Mouse (Mus musculus) heart, postnatal 36 days (tissue): ENCODE measurements at regions not wholly inside any gene's neighbourhood (a gene's known extent, or its start where the extent isn't known, plus 50 kb on each side); places are given as distances from the start of the nearest gene placed in this dataset.
"Not testable (repeated sequence)": the region's sequence is repeated elsewhere in the genome, so short reads cannot be mapped to it uniquely, and the experiment has no call there.

Source experiments
- DNase-seq, 2 experiments: peaks; one replicate each; pipeline ENCODE4 v3.0.0; 2021 to 2022
- intact Hi-C: fragments of 180-260 bp; cut with DNase I; formaldehyde crosslinking; loops from one replicate; pipeline ENCODE4 v1.15.1; 2025

DNA sequence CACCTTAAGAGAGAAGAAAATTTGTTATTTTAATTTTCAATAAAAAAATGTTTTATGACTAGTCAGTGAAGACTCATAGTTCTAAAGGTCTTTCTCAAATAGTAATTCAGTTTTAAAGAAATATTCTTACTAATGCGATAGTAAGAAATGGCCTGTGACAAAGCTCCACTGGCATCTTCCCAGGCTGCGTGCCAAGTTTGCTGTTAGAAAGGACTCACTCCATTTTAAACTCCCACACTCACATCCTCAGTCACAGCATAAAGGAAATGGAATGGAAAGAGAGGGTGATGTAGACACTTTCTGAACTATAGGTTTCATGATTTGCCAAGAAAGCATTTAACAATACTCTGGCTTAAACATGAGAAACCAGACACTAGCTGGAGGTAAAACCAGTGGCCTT, 436.6 kb downstream of the Mei4 start:
- DNase-seq, result no peak
- intact Hi-C loops, result no loop called here

DNA sequence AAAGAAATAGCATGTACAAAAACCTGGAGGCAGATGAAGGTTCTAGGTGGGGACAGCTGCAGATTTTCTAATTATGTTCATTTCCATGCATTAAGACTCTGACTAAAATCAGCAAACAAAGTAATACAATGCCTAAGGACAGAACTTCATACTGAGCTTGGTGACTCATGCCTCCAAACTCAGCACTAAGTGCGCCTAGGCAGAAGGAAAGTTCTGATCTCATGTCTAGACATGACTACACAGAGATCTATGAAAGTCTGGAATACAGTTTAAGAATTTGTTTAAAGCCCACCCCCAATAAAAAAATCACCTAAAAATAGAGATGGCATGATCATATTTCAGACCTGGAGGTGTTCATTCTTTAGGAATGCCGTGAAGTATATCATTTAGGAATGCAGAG, 442.8 kb downstream of the Mei4 start:
- intact Hi-C loops, result no loop called here
- no peak for DNase-seq

DNA sequence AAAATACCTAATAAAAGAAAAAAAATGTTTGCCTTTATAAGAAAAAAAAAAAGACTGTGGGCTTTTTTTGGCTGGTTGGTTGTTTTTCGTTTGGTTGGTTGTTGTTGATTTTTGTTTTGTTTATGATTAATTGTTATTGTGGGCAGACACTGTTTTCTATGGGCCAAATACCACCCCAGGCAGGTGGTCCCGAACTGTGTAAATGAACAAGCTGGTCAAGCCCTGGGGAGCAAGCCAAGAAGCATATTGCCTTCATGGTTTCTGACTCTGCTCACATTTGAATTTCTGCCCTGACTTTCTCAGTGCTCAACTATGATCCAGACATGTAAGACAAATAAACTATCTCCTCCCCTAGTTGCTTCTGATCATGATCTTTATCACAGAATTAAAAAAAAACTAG, 449.0 kb downstream of the Mei4 start:
- intact Hi-C loops, result no loop called here
- DNase-seq, result no peak

- no peak for DNase-seq
- intact Hi-C loops, result no loop called here
These were observed 477.0 kb downstream of the Mei4 start for GRCm38 (mm10) chr9:82340452-82340851.

GRCm38 (mm10) chr9:82350784-82351183, 478.6 kb upstream of the Irak1bp1 start:
- intact Hi-C loops, DNase-seq: not testable (repeated sequence)

GRCm38 (mm10) chr9:82359573-82359972, 469.8 kb upstream of the Irak1bp1 start:
- no peak for DNase-seq
- intact Hi-C loops, result no loop called here

DNA sequence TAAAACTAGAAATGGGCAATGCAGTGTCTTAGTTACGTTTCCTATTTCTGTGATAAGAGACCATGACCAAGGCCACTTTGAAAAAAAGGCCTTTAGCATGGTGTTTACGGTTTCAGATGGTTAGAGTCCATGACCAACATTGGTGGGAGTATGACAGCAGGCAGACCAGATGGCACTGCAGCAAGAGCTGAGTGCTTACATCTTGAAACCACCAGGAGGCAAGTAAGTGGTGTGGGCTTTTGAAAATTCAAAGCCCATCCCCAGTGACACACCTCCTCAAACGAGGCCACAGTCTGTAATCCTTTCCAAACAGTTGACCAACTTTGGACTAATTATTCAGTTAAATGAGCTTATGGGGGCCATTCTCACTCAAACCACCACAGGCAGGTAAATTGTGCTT, 427.0 kb upstream of the Irak1bp1 start:
- DNase-seq, result no peak
- intact Hi-C loops, result no loop called here

- peak in 1 of 2 experiments; percentile 1 for DNase-seq
- intact Hi-C loops, result no loop called here
These were observed 425.3 kb upstream of the Irak1bp1 start for GRCm38 (mm10) chr9:82404010-82404409.

- DNase-seq, result no peak
- intact Hi-C loops, result no loop called here
These were observed 422.2 kb upstream of the Irak1bp1 start for GRCm38 (mm10) chr9:82407177-82407576.

- no peak for DNase-seq
- intact Hi-C loops, result no loop called here
These were observed 420.4 kb upstream of the Irak1bp1 start for GRCm38 (mm10) chr9:82408969-82409368.
